Mouse (Mus musculus) neural tube, embryonic 15.5 days (tissue): ENCODE data around the gene Defa31. TPM values are rescaled to one million over a fixed set of nuclear protein-coding genes. Genes with fewer than 3 reads are reported as not detected.
"Not testable (repeated sequence)": the region's sequence is repeated elsewhere in the genome, so short reads cannot be mapped to it uniquely, and the experiment has no call there.

Experiments used
- ATAC-seq: fragments of 200-750 bp; cut with Nextera tagmentation; 2 replicates; pipeline ENCODE4 v1.8.0; 2017; ENCODE audit warnings: mild to moderate bottlenecking, moderate TSS enrichment, moderate library complexity; ENCODE audit not compliant: low FRiP score
- H3K27ac ChIP-seq: fragments of 300-500 bp; sonication (generic); replicated peaks from 2 replicates; pipeline ENCODE4 v1.5.1; 2015; ENCODE audit warnings: mild to moderate bottlenecking, inconsistent platforms
- H3K27me3 ChIP-seq: fragments of 300-500 bp; sonication (generic); replicated peaks from 2 replicates; pipeline ENCODE4 v1.6.1; 2015; ENCODE audit warnings: inconsistent platforms
- H3K36me3 ChIP-seq: fragments of 300-500 bp; sonication (generic); 2 replicates; pipeline ENCODE4 v1.6.1; 2015; ENCODE audit warnings: inconsistent platforms
- H3K4me1 ChIP-seq: fragments of 300-500 bp; sonication (generic); 2 replicates; pipeline ENCODE4 v1.6.1; 2015; ENCODE audit warnings: inconsistent platforms
- H3K4me2 ChIP-seq: fragments of 300-500 bp; sonication (generic); 2 replicates; pipeline ENCODE4 v1.6.1; 2015; ENCODE audit warnings: inconsistent platforms, mild to moderate bottlenecking, moderate library complexity
- H3K4me3 ChIP-seq: fragments of 300-500 bp; sonication (generic); replicated peaks from 2 replicates; pipeline ENCODE4 v1.5.1; 2015; ENCODE audit warnings: mild to moderate bottlenecking, inconsistent platforms
- H3K9ac ChIP-seq: fragments of 300-500 bp; sonication (generic); replicated peaks from 2 replicates; pipeline ENCODE4 v1.6.1; 2015; ENCODE audit warnings: mild to moderate bottlenecking, inconsistent platforms
- H3K9me3 ChIP-seq: fragments of 300-500 bp; sonication (generic); replicated peaks from 2 replicates; pipeline ENCODE4 v1.6.1; 2016; ENCODE audit warnings: inconsistent platforms
- WGBS: fragments of 180-500 bp; shearing (Covaris S2); methylation state at CpG from one replicate; pipeline ENCODE4 v1.1.7; 2015; ENCODE audit warnings: mixed read lengths; 5-methylcytosine and 5-hydroxymethylcytosine counted together
- polyA plus RNA-seq: library from polyadenylated mRNA; unstranded; fragments of >200 nt; fragmentation: Nextera tagmentation; extraction: Ambion mirVana; gene quantifications from 2 replicates; pipeline ENCODE4 v1.2.1, GENCODE M21; 2015

Gene Defa31
- polyA plus RNA-seq, result not detected in 2 replicates

- H3K27ac ChIP-seq, H3K4me2 ChIP-seq, H3K9ac ChIP-seq, H3K36me3 ChIP-seq, H3K27me3 ChIP-seq, H3K4me1 ChIP-seq, ATAC-seq, H3K9me3 ChIP-seq, H3K4me3 ChIP-seq: not testable (repeated sequence)
- WGBS, result no CpG with 5 or more reads among the region's 1 CpGs
Measured at GRCm38 (mm10) chr8:21191314-21191713, at the start of gene Defa31. Gene Defa31, plus strand, starts transcription at chr8:21191614.

- no CpG with 5 or more reads among the region's 1 CpGs for WGBS
- ATAC-seq, result not testable (repeated sequence)
Measured at GRCm38 (mm10) chr8:21161977-21162376, 29.4 kb upstream of the Defa31 start, which contains the start of gene Defa22. Gene Defa22, plus strand, starts transcription at chr8:21162277.

GRCm38 (mm10) chr8:21201261-21201660 is 9.8 kb downstream of the Defa31 start, which contains the start of gene Gm15293:
Gene Gm15293, plus strand, starts transcription at chr8:21201561.
- H3K9me3 ChIP-seq, H3K27ac ChIP-seq, H3K4me1 ChIP-seq, H3K4me2 ChIP-seq, H3K36me3 ChIP-seq, H3K9ac ChIP-seq, H3K27me3 ChIP-seq, H3K4me3 ChIP-seq, ATAC-seq: not testable (repeated sequence)
- WGBS, result no CpG with 5 or more reads among the region's 1 CpGs

More at GRCm38 (mm10) chr8:21161977-21162376, 29.4 kb upstream of the Defa31 start, which contains the start of gene Defa22:
- not testable (repeated sequence) for H3K4me2 ChIP-seq, H3K27ac ChIP-seq, H3K9me3 ChIP-seq, H3K36me3 ChIP-seq, H3K9ac ChIP-seq, H3K4me3 ChIP-seq, H3K27me3 ChIP-seq, H3K4me1 ChIP-seq

Other genes starting within 250 kb of the Defa31 start
- gene AY761185, start 246.9 kb upstream of the Defa31 start, polyA plus RNA-seq, result not detected in 2 replicates
- not detected in 2 replicates for gene Defa21, start 166.1 kb upstream of the Defa31 start, polyA plus RNA-seq
- not detected in 2 replicates for gene Defa23, start 136.6 kb upstream of the Defa31 start, polyA plus RNA-seq
- not detected in 2 replicates for gene Defa35, start 126.6 kb upstream of the Defa31 start, polyA plus RNA-seq
- not detected in 2 replicates for gene Defa25, start 107.2 kb upstream of the Defa31 start, polyA plus RNA-seq
- not detected in 2 replicates for gene Gm14851, start 95.6 kb upstream of the Defa31 start, polyA plus RNA-seq
- gene Defa30, start 57.0 kb upstream of the Defa31 start, polyA plus RNA-seq, result not detected in 2 replicates
- gene Defa22, start 29.3 kb upstream of the Defa31 start, polyA plus RNA-seq, result not detected in 2 replicates
- not detected in 2 replicates for gene Gm15293, start 9.9 kb downstream of the Defa31 start, polyA plus RNA-seq
- not detected in 2 replicates for gene Gm15292, start 58.1 kb downstream of the Defa31 start, polyA plus RNA-seq
- not detected in 2 replicates for gene Defa27, start 123.9 kb downstream of the Defa31 start, polyA plus RNA-seq
- not detected in 2 replicates for gene Defa29, start 135.4 kb downstream of the Defa31 start, polyA plus RNA-seq
- gene Defa2, start 186.9 kb downstream of the Defa31 start, polyA plus RNA-seq, result not detected in 2 replicates
- not detected in 2 replicates for gene Defa33, start 200.2 kb downstream of the Defa31 start, polyA plus RNA-seq
- not detected in 2 replicates for gene Defa36, start 235.8 kb downstream of the Defa31 start, polyA plus RNA-seq